Mouse (Mus musculus) cerebellum, adult 2 months (tissue): ENCODE measurements around the gene Vopp1. TPM values are rescaled to one million over a fixed set of nuclear protein-coding genes. Genes with fewer than 3 reads are reported as not detected.

Experiments used
- DNase-seq, 2 experiments: peaks; one replicate each; pipeline ENCODE4 v3.0.0; 2021
- H3K27ac ChIP-seq: fragments of 200-500 bp; 2 replicates; pipeline ENCODE4 v1.5.1; 2012; ENCODE audit warnings: low read length, control low read depth, inconsistent platforms; ENCODE audit not compliant: insufficient read depth
- H3K27me3 ChIP-seq: fragments of 200-500 bp; 2 replicates; pipeline ENCODE4 v1.6.1; 2012; ENCODE audit warnings: inconsistent platforms, mild to moderate bottlenecking, low read length, moderate library complexity; ENCODE audit not compliant: control insufficient read depth, insufficient read depth
- H3K4me1 ChIP-seq: fragments of 200-500 bp; 2 replicates; pipeline ENCODE4 v1.6.1; 2011; ENCODE audit warnings: low read length; ENCODE audit not compliant: control insufficient read depth, insufficient read depth
- H3K4me3 ChIP-seq: fragments of 200-500 bp; replicated peaks from 2 replicates; pipeline ENCODE3; 2011; ENCODE audit warnings: mild to moderate bottlenecking, low read depth, low read length, control low read depth; ENCODE audit not compliant: insufficient read depth
- CTCF ChIP-seq: fragments of 200-500 bp; IDR thresholded peaks from 2 replicates; pipeline ENCODE4 v1.5.1; 2011; ENCODE audit warnings: low read depth, mild to moderate bottlenecking, control low read depth, low read length, moderate library complexity, borderline replicate concordance; ENCODE audit not compliant: insufficient read depth
- POLR2A ChIP-seq: fragments of 200-500 bp; IDR thresholded peaks from 2 replicates; pipeline ENCODE4 v1.6.1; 2011; ENCODE audit warnings: low read length, control low read depth, borderline replicate concordance; ENCODE audit not compliant: insufficient read depth
- WGBS: fragments of 180-500 bp; shearing (Covaris S2); methylation state at CpG from one replicate; pipeline ENCODE4 v1.1.7; 2018; 5-methylcytosine and 5-hydroxymethylcytosine counted together
- polyA plus RNA-seq: library from polyadenylated mRNA; depleted of rRNA; stranded (reverse); fragments of >200 nt; gene quantifications from 2 replicates; pipeline ENCODE4 v1.2.3, GENCODE M21; 2012

The Vopp1 gene
- polyA plus RNA-seq, 1 experiment = 33.2 TPM

GRCm38 (mm10) chr6:57745748-57746129 lies 79.2 kb downstream of the Vopp1 start:
- H3K4me3 ChIP-seq = no peak overlapping the region
- H3K27ac ChIP-seq = no peak overlapping the region
- TF ChIP-seq CTCF (no peak), POLR2A (no peak)
- 96% methylated on average over 2 of the region's 2 CpGs for WGBS
- no peak for DNase-seq
- H3K27me3 ChIP-seq = no peaks in the 10 kb centered on the region; the same call in 1 of the 2 replicates
- no peaks in the 10 kb centered on the region for H3K4me1 ChIP-seq

DNA sequence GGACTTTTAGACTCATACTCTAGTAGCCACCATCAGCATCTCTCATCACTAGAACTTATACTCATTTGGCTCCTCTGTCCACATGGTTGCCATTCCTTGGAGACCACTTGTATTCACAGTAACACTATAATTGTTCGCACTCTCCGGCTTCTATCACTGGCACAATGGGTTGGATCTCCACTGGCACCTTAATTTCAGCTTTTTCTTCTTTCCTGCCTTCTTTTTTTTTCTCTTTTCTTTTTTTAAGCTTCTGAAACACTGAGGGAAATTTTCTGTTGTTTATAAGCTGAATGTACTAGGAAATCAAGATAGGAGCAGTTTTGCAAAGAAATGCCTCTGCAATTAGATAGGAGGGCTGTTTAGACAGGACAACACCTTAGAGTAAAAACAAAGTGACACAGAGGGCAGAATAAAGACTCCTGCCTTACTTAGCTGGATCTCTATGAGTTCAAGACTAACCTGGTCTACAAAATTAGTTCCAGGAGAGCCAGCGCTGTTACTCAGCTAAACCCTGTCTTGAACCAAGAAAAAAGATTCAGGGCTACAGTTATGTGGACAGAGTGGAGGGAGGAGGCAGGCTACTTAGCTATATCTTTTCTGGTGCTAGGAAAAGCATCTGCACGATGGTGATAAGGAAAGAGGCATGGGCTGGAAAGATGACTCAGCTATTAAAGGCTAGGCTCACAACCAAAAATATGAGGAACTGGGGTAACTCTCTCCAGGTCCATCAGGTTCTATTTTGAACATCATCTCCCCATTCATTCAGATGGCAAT lies 79.8 kb downstream of the Vopp1 start:
- H3K27me3 ChIP-seq = no peaks in the 10 kb centered on the region; the same call in 1 of the 2 replicates
- H3K27ac ChIP-seq = no peak overlapping the region
- 84% methylated on average over 4 of the region's 4 CpGs for whole genome bisulfite sequencing
- no peak for DNase-seq
- no peak overlapping the region for H3K4me3 ChIP-seq
- no peak for TF ChIP-seq CTCF
- no peak for TF ChIP-seq POLR2A
- H3K4me1 ChIP-seq = no peaks in the 10 kb centered on the region

DNA sequence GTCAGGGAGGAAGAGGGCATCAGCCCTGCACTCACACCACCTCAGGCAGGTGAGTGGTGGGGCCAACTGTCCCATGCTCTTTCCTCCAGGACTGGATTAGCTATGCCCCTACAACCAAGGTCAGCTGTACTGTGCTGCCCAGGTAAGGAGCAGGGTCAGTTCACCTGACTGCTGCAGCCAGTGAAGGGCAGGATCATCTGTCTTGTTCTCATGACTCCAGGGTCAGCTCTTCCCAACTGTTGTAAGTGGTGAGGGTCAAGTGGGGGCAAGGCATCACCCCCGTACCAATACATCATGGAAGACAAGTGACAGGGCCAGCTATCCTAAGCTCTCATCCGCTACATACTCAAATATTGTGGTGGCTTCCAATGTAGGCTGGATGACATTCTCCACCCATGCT lies 80.8 kb downstream of the Vopp1 start:
- Histone ChIP-seq H3K4me3 (no peak overlapping the region), H3K27me3 (no peaks in the 10 kb centered on the region; the same call in 1 of the 2 replicates), H3K27ac (no peak overlapping the region), H3K4me1 (no peaks in the 10 kb centered on the region)
- 94% methylated on average over 2 of the region's 2 CpGs for WGBS
- no peak for DNase-seq
- TF ChIP-seq CTCF = no peak
- no peak for TF ChIP-seq POLR2A

GRCm38 (mm10) chr6:57743333-57743732 lies 81.6 kb downstream of the Vopp1 start:
- TF ChIP-seq CTCF = peak; percentile 36; the same call in 1 of the 2 replicates
- no peak for TF ChIP-seq POLR2A
- 77% methylated on average over 2 of the region's 2 CpGs for WGBS
- no peak for DNase-seq
- Histone ChIP-seq H3K4me3 (no peak overlapping the region), H3K27ac (no peak overlapping the region), H3K27me3 (no peaks in the 10 kb centered on the region; the same call in 1 of the 2 replicates), H3K4me1 (no peaks in the 10 kb centered on the region)

- no peak overlapping the region for H3K27ac ChIP-seq
- no peak for DNase-seq
- no peaks in the 10 kb centered on the region for H3K4me1 ChIP-seq
- no peak for TF ChIP-seq CTCF
- no peak for TF ChIP-seq POLR2A
- H3K27me3 ChIP-seq = no peaks in the 10 kb centered on the region; the same call in 1 of the 2 replicates
- H3K4me3 ChIP-seq = no peak overlapping the region
- WGBS = 91% methylated on average over 1 of the region's 1 CpGs
Observed at GRCm38 (mm10) chr6:57742749-57743148, 82.2 kb downstream of the Vopp1 start.

DNA sequence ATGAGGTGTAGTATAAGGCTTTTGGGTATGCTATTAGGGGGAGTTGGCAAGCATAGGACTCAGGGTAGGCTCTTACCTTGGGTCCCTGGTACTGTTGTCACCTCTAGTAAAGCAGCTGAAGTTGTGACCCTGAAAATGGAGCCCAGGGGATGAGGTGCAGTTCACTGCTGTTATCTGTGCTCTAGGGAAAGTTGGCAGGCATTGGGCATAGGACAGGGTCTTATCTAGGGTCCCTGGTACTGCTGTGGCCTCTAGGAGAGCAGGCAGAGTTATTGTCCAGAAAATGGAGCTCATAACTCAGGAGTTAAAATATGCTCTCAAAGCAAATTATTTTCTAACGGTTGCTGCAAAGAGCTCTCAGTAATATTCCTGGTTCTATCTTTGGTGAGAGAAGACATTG lies 103.6 kb downstream of the Vopp1 start:
- Histone ChIP-seq H3K4me1 (no peaks in the 10 kb centered on the region), H3K4me3 (no peak overlapping the region), H3K27me3 (no peaks in the 10 kb centered on the region), H3K27ac (no peak overlapping the region)
- 90% methylated on average over 1 of the region's 1 CpGs for WGBS
- DNase-seq = no peak
- TF ChIP-seq CTCF = no peak
- no peak for TF ChIP-seq POLR2A

GRCm38 (mm10) chr6:57711726-57712125 lies 113.2 kb downstream of the Vopp1 start:
- WGBS = 11% methylated on average over 1 of the region's 1 CpGs

DNA sequence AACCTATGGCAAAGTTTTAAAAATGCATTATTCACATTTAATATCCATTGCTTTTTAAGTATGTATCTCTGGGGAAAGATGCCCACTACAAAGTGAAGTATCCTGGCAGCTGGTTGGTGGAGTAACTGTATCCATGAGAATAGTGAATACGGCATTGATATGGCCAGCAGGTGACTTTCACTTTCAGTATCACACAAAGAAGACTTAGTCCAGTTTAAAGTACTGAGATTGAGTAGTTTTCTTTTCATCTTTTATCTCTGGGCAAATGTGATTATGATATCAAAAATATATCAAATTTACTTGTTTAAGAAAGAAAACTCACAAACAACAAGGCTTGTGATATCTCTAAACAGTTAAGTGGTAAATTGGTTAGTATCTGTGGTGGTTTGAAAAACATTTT lies 118.2 kb downstream of the Vopp1 start:
- Histone ChIP-seq H3K4me3 (no peak overlapping the region), H3K27me3 (no peaks in the 10 kb centered on the region), H3K4me1 (no peaks in the 10 kb centered on the region; the same call in 1 of the 2 replicates), H3K27ac (no peak overlapping the region)
- WGBS = 75% methylated on average over 1 of the region's 1 CpGs
- TF ChIP-seq POLR2A (no peak), CTCF (no peak)
- no peak for DNase-seq

More at GRCm38 (mm10) chr6:57711726-57712125, 113.2 kb downstream of the Vopp1 start:
- TF ChIP-seq POLR2A (no peak), CTCF (no peak)
- DNase-seq = no peak
- H3K4me3 ChIP-seq = no peak overlapping the region
- no peaks in the 10 kb centered on the region; the same call in 1 of the 2 replicates for H3K4me1 ChIP-seq
- no peak overlapping the region for H3K27ac ChIP-seq
- H3K27me3 ChIP-seq = no peaks in the 10 kb centered on the region
